Mouse (Mus musculus): ENCODE measurements around the gene Dpep1.

The Dpep1 gene

DNA sequence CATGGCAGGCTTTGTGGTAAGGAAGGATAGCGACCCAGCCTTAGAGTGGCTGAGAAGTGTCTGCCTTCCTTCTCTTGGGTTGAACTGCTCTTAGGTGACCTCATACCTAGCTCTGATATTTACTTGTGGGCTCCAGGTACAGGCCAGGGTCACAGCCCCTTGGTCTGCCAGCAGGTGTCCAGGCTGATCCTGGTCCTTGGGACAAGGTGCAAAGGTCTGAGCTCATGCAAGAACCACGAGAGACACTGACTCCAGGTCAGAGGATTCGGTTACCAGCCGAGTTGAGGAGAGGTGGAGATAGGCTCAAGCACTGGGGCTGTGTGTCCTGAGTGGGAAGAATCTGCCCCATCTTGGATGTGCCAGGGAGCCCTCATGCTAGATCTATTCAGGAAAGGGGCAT, 58.3 kb downstream of the Dpep1 start:
- ATAC-seq (ENCODE audit: insufficient number of reproducible peaks, low FRiP score, low TSS enrichment): no peak

DNA sequence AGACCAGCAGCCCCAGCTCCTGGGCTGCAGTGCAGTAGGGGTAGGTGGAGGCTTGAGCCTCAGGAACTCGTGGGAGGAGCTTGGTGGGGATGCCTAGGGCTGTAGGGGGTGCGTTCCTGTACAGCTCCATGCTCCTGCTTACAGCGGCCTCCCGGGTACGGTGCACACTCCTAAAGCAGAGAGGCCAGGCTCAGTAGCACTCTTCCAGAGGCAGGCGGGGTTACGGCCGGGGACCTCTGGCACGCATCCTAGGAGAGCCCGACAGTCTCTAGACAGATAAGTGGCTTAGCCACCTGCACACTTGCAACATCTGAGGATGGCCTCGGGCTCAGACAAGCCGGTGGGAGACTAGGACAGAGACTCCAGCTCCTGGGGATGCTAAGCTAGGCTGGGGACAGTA, 59.5 kb downstream of the Dpep1 start:
- no peak for ATAC-seq (ENCODE audit: insufficient number of reproducible peaks, low FRiP score, low TSS enrichment)

DNA sequence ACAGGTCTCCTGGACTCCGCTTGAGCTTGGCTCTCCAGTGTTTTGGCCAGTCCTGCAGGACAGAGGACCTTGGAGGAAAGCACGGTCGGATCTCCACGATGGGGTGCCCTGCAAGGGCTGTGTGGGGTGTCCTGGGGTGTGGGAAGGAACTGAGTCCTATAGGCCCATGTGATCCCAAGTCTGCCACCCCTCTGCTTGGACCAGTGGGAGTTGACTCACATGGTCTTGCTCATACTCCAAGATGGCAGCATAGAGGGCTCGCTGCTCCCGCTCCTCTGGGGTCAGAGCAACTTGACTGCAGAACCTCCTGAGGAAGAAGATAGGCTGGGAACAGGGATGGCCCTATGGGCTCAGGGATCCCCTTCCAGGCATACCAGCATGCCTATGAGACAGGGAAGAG, 61.7 kb downstream of the Dpep1 start:
- no peak for ATAC-seq (ENCODE audit: insufficient number of reproducible peaks, low FRiP score, low TSS enrichment)

DNA sequence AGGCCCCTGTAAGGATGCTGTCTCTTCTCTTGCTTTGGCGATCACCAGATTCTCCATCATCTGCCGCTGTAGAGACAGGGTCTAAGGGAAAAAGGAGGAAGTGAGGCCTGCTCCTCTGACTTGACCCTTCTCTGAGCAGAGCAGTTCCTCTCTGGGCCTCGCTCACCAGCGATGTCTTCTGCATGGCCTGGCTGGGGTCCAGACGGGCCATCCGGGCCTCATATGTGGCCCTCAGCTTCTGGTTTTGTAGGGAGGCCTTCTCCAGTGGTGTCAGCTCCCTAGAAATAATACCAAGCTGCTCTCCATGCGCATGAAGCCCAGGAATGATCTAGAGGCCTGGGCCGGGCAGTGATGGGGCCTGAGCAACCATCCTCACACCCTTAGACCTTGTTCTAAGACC, 62.6 kb downstream of the Dpep1 start:
- no peak for ATAC-seq (ENCODE audit: insufficient number of reproducible peaks, low FRiP score, low TSS enrichment)

DNA sequence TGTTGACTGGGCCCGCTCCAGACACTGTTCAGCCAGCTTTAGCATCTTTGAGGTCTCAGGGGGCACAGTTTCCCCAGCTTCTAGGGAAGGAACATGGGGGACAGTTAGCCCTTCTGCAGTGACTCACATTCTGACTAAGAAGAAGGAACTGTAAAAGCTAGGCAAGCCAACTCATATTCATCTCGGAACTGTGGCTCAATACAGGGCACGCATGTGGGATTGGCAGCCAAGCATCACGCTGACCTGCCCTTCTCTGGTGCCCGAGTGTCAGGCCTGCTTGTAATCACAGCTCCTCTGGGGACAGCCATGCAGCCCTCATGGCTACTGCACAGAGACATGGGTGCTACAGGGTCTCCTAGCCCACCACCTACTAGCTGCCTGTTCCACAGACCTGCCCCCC, 64.9 kb downstream of the Dpep1 start:
- no peak for ATAC-seq (ENCODE audit: insufficient number of reproducible peaks, low FRiP score, low TSS enrichment)

Data from cerebellum, adult (tissue).